Mouse (Mus musculus): ENCODE measurements at regions not wholly inside any gene's neighbourhood (a gene's known extent, or its start where the extent isn't known, plus 50 kb on each side); places are given as distances from the start of the nearest gene placed in this dataset.
"Not testable (repeated sequence)": the region's sequence is repeated elsewhere in the genome, so short reads cannot be mapped to it uniquely, and the experiment has no call there.

- DNase-seq (ENCODE audit: low read depth) = no peak
Observed at GRCm38 (mm10) chr6:66397411-66397810, 137.8 kb upstream of the Mad2l1 start.

GRCm38 (mm10) chr6:66398674-66399073, 136.5 kb upstream of the Mad2l1 start:
- DNase-seq (ENCODE audit: low read depth) = no peak

DNA sequence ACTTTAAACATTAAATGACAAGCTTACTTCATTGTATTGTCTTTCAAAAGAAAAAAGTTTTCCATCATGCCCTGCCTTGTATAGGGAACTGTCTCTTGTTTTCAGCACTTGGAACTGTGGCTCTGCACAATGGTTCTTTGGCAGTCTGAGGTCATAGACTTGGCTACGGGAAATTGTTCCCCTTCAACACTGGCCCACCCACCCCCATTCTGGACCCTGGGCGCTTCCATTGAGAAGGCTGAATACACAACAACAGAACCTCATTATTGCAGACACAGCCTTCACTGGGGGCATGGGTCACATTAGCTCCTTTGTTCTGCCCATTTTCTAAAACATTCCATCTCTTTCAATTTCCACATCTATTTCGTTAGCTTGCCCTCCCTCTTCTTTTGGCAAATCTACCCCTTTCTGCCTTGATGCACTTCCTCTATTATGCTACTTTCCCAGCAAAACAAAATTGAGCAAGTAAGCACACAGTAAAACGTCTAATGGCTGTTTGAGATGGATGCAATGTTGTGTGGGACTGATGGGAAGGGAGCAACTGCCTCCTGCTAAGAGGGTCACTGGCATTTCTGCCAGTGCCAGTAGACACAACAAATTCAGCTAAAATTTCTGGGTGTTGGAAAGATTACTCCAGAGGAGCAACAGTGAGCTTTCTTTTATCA, 136.0 kb upstream of the Mad2l1 start:
- no peak for DNase-seq (ENCODE audit: low read depth)

- no peak for DNase-seq (ENCODE audit: low read depth)
Observed at GRCm38 (mm10) chr6:66401468-66401867, 133.7 kb upstream of the Mad2l1 start.

DNA sequence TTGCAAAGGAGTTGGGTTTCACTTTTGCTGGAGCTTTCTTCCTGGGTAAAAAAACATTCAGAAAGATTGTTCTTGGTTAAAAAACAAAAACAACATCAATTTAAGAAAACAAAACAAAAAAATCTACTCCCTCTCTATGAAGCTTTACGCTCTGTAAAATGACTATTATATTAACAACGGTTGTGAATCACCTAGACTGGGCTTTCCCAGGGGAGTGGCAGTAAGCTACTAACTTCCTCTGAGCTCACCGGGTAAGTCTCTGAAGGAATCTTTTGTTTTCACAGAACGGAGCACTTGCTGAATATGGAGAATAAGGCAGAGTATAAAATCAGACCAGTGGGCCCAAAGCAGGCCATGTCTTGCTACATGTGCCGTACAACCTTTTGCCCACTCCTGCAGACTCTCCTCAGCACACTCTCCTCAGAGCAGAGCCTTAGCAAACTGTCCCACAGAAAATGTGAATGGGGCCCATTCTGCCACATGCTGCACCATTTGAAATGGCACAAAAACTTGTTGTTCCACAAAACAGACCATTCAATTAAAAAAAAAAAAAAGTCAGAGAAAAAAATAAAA, 133.2 kb upstream of the Mad2l1 start:
- DNase-seq (ENCODE audit: low read depth) = no peak

GRCm38 (mm10) chr6:66414822-66415221, 120.4 kb upstream of the Mad2l1 start:
- DNase-seq (ENCODE audit: low read depth) = peak; percentile 9

DNA sequence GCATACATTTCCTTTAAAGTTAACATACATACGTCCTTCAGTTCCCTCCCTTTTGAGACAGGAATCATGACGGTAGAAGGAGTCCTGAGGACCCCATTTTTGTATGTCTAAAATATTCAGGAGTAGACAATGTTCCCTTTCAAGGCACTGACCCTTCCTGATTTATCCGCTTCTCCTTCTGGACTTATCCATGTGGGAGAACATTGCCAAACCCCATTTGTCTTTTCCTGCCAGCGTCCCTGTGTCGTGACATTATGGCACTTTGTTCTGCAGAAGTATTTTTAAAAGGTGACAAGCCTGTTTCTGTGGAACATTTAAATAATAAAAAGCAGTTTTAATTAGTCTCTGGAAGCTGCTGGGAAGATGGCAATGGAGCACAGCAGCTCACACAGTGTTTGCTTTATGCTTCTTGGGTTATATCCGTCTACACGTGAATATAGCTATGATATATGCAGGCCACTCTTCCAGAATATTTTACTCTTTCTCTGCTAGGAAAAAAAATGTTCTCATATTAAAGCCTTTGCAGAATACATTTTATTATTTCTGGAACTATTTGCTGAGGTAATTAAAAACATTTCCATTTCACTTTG, 115.6 kb upstream of the Mad2l1 start:
- no peak for DNase-seq (ENCODE audit: low read depth)

- DNase-seq (ENCODE audit: low read depth) = no peak
Observed at GRCm38 (mm10) chr6:66428370-66428769, 106.8 kb upstream of the Mad2l1 start.

- DNase-seq (ENCODE audit: low read depth) = not testable (repeated sequence)
Observed at GRCm38 (mm10) chr6:66450408-66450807, 84.8 kb upstream of the Mad2l1 start.

GRCm38 (mm10) chr6:66458172-66458571, 77.0 kb upstream of the Mad2l1 start:
- no peak for DNase-seq (ENCODE audit: low read depth)

GRCm38 (mm10) chr6:66464540-66464939, 70.7 kb upstream of the Mad2l1 start:
- no peak for DNase-seq (ENCODE audit: low read depth)

DNA sequence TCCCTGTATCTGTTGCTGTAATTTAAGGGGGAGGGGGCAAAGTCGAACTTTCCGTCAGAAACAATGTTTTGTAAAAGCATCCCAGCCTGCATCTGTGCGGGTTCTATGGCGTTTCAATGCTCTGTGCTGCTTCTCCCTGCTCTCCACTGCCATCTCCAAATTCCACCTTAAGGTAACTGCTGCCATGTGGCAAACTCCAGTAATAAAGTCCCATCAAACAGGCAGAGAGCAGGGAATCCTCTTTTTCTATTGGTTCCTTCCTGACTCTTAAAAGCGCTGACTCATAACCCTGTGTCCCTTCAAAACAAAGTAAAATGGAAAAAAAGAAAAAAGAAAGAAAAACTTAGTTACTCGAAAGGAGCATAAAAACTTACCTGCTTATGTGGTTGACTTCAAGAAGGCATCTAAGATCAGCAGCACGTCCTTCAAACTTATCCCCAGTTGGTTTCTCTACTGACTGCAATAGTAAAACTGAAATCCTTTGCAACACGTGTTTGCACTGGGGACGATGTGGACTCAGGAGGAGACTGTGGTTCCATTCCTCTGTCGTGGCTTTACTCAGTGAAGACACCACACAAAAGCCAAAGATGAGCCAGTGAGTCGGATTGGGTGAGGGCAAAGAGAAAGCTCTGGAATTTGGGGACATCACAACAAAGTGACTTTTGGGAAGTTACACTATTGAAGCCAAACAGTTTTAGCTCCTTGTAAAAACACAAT, 69.9 kb upstream of the Mad2l1 start:
- DNase-seq (ENCODE audit: low read depth) = peak; percentile 21

DNA sequence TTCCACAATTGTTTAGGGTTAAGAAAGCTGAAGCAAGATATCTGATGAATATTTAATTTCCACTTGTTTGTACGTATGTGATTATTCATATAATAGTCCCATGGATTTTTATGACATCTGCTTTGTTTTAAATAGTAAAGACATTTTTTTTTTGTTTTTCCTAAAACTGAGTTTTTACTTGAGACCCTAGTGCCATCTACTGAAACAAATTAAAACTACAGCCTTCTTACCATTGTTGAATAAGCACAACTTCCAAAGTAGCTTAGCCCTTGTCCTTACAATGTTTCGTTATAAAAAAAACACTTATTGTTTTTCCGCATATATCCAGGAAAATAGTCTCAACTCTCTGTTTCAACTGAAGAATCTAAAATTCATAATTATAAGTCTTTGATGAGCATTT, 68.4 kb upstream of the Mad2l1 start:
- DNase-seq (ENCODE audit: low read depth) = peak; percentile 63

DNA sequence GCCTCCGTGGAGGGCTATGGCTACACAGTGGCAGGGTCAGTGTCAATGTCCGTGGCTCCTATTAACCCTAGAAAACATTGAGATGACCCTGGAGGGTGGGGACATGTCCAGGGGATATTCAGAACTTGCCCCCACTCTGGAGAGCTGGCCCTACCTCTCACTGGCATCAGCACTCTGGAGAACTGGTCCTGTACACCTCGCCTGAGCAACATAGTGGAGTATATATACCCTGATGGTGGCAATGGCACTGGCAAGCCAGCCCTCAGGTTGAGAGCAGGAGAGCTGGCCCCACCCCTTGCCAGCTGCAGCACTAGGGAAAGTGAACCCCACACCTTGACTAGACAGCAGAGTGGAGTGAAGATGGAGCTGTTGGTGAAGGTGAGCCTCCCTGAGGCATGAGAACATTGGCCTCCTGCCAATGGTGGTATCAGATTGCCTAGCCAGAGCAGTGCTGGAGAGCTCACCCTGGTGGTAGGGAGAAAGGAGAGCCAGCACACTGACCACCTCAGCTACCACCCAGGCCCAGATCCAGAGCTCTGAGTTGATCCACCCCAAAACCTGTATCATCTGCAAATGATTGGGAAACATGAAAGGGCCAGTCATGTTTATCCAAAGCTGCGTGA, 64.5 kb upstream of the Mad2l1 start:
- peak; percentile 36 for DNase-seq (ENCODE audit: low read depth)

DNA sequence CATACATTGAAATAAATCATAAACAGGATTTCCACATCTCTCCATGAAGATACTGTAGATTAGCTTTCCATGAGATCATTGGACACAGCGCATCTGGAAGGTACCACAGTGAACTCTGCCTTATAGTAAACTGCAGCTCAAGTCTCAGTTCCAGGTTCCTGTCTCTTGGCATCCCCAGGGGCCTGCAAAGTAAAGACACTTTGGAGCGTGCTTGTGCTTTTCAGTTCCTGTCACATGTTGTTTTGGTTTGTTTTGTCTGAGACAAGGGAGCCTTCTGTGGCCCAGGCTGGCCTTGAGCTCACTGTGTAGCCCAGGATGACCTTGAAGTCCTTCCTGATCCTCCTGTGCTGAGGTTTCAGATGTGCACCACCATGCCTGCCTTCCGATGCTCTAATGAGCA, 63.4 kb upstream of the Mad2l1 start:
- DNase-seq (ENCODE audit: low read depth) = peak; percentile 54

- DNase-seq (ENCODE audit: low read depth) = no peak
Observed at GRCm38 (mm10) chr6:66472697-66473096, 62.5 kb upstream of the Mad2l1 start.

DNA sequence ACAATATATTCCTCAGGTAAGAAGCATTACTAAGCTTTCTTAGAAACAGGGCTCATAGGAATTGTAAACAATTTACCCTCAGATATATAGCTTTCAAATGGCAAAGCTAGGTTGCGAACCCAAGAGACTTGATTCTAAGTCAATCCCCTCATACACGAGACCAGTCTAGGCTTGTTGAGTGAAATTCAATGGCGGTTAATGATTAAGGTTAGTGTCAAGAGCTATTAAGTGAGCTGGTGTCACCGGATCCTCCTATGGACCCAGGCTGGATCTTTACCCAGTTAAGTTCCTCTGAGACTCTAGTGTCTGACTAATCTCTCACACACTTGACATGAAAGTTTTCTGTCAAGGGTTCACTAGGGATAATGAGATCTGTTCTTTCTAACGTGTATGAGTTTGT, 57.6 kb upstream of the Mad2l1 start:
- DNase-seq (ENCODE audit: low read depth) = no peak

- no peak for DNase-seq (ENCODE audit: low read depth)
Observed at GRCm38 (mm10) chr6:66478326-66478964, 56.7 kb upstream of the Mad2l1 start.

GRCm38 (mm10) chr6:66479576-66479975, 55.6 kb upstream of the Mad2l1 start:
- no peak for DNase-seq (ENCODE audit: low read depth)

GRCm38 (mm10) chr6:66480207-66480606, 55.0 kb upstream of the Mad2l1 start:
- DNase-seq (ENCODE audit: low read depth) = peak; percentile 64

DNA sequence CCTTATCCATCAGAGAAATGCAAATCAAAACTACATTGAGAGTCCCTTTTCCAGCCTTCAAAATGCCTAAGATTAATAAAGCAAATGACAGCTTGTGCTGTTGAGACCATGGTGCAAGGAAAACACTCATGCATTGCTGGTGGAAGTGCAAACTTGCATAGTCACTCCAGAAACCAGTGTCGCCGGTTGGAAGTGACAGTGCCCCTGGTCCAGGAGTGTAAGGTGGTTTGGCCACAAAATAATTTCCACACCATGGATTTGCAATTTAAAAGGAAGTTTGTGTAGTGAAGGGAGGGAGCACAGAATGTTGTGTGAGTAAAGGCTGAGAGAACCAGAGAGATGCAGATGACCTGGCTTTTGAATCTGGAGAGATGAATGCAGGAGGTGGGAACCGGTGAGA, 52.4 kb upstream of the Mad2l1 start:
- peak; percentile 4 for DNase-seq (ENCODE audit: low read depth)
